In genomic region chr2:159725158-159726076, GRCm38 (mm10) we compare ENCODE assay signal across 21 mouse cellular contexts.
DNase-seq lines count a peak whose midpoint lies in the region; ATAC-seq and TF ChIP-seq lines count a peak whose summit lies in the region.
"Had no signal": no experiment of that assay in that cellular context is flagged by ENCODE, and none has a peak within 500 bp of the region (broad histone marks: within the 10 kb centered on the region; RNA-seq: fewer than 3 reads in every experiment).

No protein-coding gene starts in this region.

- WGBS in hindbrain, embryonic 10.5 days = 37% methylated on average over 7 of the region's 7 CpGs
- 47% methylated on average over 7 of the region's 7 CpGs for WGBS in hindbrain, embryonic 16.5 days
- 45% methylated on average over 7 of the region's 7 CpGs for WGBS in liver, postnatal 0 days (ENCODE audit: insufficient replicate concordance)
- 50% methylated on average over 7 of the region's 7 CpGs for WGBS in liver, embryonic 12.5 days (ENCODE audit: insufficient replicate concordance)
- WGBS in limb, embryonic 13.5 days = 44% methylated on average over 7 of the region's 7 CpGs
- WGBS in midbrain, postnatal 0 days = 42% methylated on average over 7 of the region's 7 CpGs

- 0 out of 2 replicates have a peak, but pooled peaks cover 4% of the 10 kb centered on the region for H3K4me1 ChIP-seq in hindbrain, embryonic 10.5 days (replicated peaks)
- H3K4me1 ChIP-seq in hindbrain, embryonic 16.5 days (ENCODE audit: control insufficient read depth, insufficient read depth, low read depth, low read length) = no peaks in the 10 kb centered on the region
- no peaks in the 10 kb centered on the region for H3K4me1 ChIP-seq in liver, postnatal 0 days (ENCODE audit: insufficient read depth)
- no peaks in the 10 kb centered on the region for H3K4me1 ChIP-seq in liver, embryonic 12.5 days
- peaks cover 5% of the 10 kb centered on the region for H3K4me1 ChIP-seq in limb, embryonic 13.5 days
- no peaks in the 10 kb centered on the region for H3K4me1 ChIP-seq in midbrain, postnatal 0 days (ENCODE audit: insufficient read depth, low read length)
- H3K4me1 ChIP-seq: megakaryocyte, embryonic 14.5 days; neural tube, embryonic 12.5 days had no signal

- H3K4me3 ChIP-seq in hindbrain, embryonic 10.5 days = no peak overlapping the region
- no peak overlapping the region for H3K4me3 ChIP-seq in hindbrain, embryonic 16.5 days (ENCODE audit: low read length)
- H3K4me3 ChIP-seq in liver, postnatal 0 days (ENCODE audit: low read depth, low read length) = no peak overlapping the region
- H3K4me3 ChIP-seq in liver, embryonic 12.5 days = no peak overlapping the region
- no peak overlapping the region for H3K4me3 ChIP-seq in limb, embryonic 13.5 days
- H3K4me3 ChIP-seq in midbrain, postnatal 0 days (ENCODE audit: low read depth, low read length) = no peak overlapping the region
- H3K4me3 ChIP-seq: embryonic facial prominence, embryonic 12.5 days; forebrain, embryonic 10.5 days; megakaryocyte, embryonic 14.5 days; neural tube, embryonic 12.5 days had no signal

- H3K27me3 ChIP-seq in hindbrain, embryonic 10.5 days (ENCODE audit: insufficient read depth, poor library complexity, severe bottlenecking) = no peaks in the 10 kb centered on the region
- no peaks in the 10 kb centered on the region for H3K27me3 ChIP-seq in hindbrain, embryonic 16.5 days (replicated peaks; ENCODE audit: control insufficient read depth, insufficient read depth, low read length)
- H3K27me3 ChIP-seq in liver, postnatal 0 days (ENCODE audit: insufficient read depth, low read length) = no peaks in the 10 kb centered on the region
- H3K27me3 ChIP-seq in liver, embryonic 12.5 days (replicated peaks) = no peaks in the 10 kb centered on the region
- H3K27me3 ChIP-seq in limb, embryonic 13.5 days = no peaks in the 10 kb centered on the region
- H3K27me3 ChIP-seq in midbrain, postnatal 0 days (ENCODE audit: insufficient read depth, low read length) = no peaks in the 10 kb centered on the region
- H3K27me3 ChIP-seq: embryonic facial prominence, embryonic 12.5 days; megakaryocyte, embryonic 14.5 days; neural tube, embryonic 12.5 days had no signal

- H3K4me2 ChIP-seq in hindbrain, embryonic 16.5 days (ENCODE audit: low read length) = no peak overlapping the region
- 0 out of 2 replicates have a peak overlapping the region, but pooled peaks have one; percentile 1 for H3K4me2 ChIP-seq in liver, postnatal 0 days (ENCODE audit: low read depth, low read length)
- no peak overlapping the region for H3K4me2 ChIP-seq in liver, embryonic 12.5 days
- H3K4me2 ChIP-seq in limb, embryonic 13.5 days (replicated peaks) = 0 out of 2 replicates have a peak overlapping the region, but pooled peaks have one; percentile 9
- H3K4me2 ChIP-seq in midbrain, postnatal 0 days (ENCODE audit: low read depth, low read length, poor library complexity, severe bottlenecking) = no peak overlapping the region
- H3K4me2 ChIP-seq: embryonic facial prominence, embryonic 12.5 days; neural tube, embryonic 12.5 days had no signal

- DNase-seq in hindbrain, embryonic 10.5 days (ENCODE audit: low spot score) = peak; percentile 33
- no peak for DNase-seq in liver, postnatal 0 days
- DNase-seq in layer of hippocampus, postnatal 10 days (ENCODE audit: low spot score in 2 of 2) = no peak
- DNase-seq in spleen, adult 12 weeks (ENCODE audit: low spot score) = no peak
- DNase-seq in midbrain, postnatal 0 days (ENCODE audit: low spot score) = no peak
- DNase-seq: adrenal gland, adult 2 months; cerebellum, postnatal 10 days; heart, postnatal 4 days; kidney, postnatal 4 days; spleen, adult 18-20 months; thymus, postnatal 14 days had no signal

- H3K9ac ChIP-seq in hindbrain, embryonic 16.5 days (ENCODE audit: low read depth, low read length) = no peak overlapping the region
- no peak overlapping the region for H3K9ac ChIP-seq in liver, postnatal 0 days (replicated peaks)
- H3K9ac ChIP-seq in liver, embryonic 12.5 days = no peak overlapping the region
- no peak overlapping the region for H3K9ac ChIP-seq in limb, embryonic 13.5 days
- H3K9ac ChIP-seq in midbrain, postnatal 0 days (replicated peaks; ENCODE audit: low read length, poor library complexity, severe bottlenecking) = no peak overlapping the region
- H3K9ac ChIP-seq: embryonic facial prominence, embryonic 12.5 days; liver, embryonic 14.5 days; neural tube, embryonic 12.5 days had no signal

- H3K27ac ChIP-seq in hindbrain, embryonic 10.5 days = no peak overlapping the region
- no peak overlapping the region for H3K27ac ChIP-seq in hindbrain, embryonic 16.5 days (ENCODE audit: low read depth, low read length)
- H3K27ac ChIP-seq in liver, postnatal 0 days (ENCODE audit: low read depth) = no peak overlapping the region
- H3K27ac ChIP-seq in liver, embryonic 12.5 days = no peak overlapping the region
- H3K27ac ChIP-seq in limb, embryonic 13.5 days = no peak overlapping the region
- no peak overlapping the region for H3K27ac ChIP-seq in midbrain, postnatal 0 days (ENCODE audit: low read depth, low read length)
- H3K27ac ChIP-seq: embryonic facial prominence, embryonic 12.5 days; forebrain, embryonic 10.5 days; liver, embryonic 14.5 days; neural tube, embryonic 12.5 days had no signal

- ATAC-seq in hindbrain, embryonic 16.5 days = no peak
- ATAC-seq in liver, postnatal 0 days = peak; percentile 51; the same call in 1 of the 2 replicates
- ATAC-seq in liver, embryonic 12.5 days = no peak
- peak; percentile 51; the same call in 1 of the 2 replicates for ATAC-seq in limb, embryonic 13.5 days (ENCODE audit: low FRiP score, low read depth)
- no peak for ATAC-seq in midbrain, postnatal 0 days (ENCODE audit: low FRiP score)
- ATAC-seq: lung, postnatal 0 days; midbrain, embryonic 16.5 days had no signal

- no peaks in the 10 kb centered on the region for H3K9me3 ChIP-seq in hindbrain, embryonic 10.5 days
- no peaks in the 10 kb centered on the region; the same call in 1 of the 2 replicates for H3K9me3 ChIP-seq in hindbrain, embryonic 16.5 days (ENCODE audit: control insufficient read depth, low read length)
- no peaks in the 10 kb centered on the region for H3K9me3 ChIP-seq in liver, postnatal 0 days (ENCODE audit: low read length)
- H3K9me3 ChIP-seq in liver, embryonic 12.5 days (replicated peaks) = no peaks in the 10 kb centered on the region
- no peaks in the 10 kb centered on the region for H3K9me3 ChIP-seq in limb, embryonic 13.5 days
- H3K9me3 ChIP-seq in midbrain, postnatal 0 days (ENCODE audit: low read length) = no peaks in the 10 kb centered on the region
- H3K9me3 ChIP-seq: embryonic facial prominence, embryonic 12.5 days; neural tube, embryonic 12.5 days had no signal

- no peak for TF ChIP-seq CTCF in liver, postnatal 0 days (IDR thresholded peaks at IDR 0.05; ENCODE audit: low read depth)
- no peak for TF ChIP-seq CTCF in midbrain, postnatal 0 days (IDR thresholded peaks at IDR 0.05)

- no peaks in the 10 kb centered on the region for H3K36me3 ChIP-seq in hindbrain, embryonic 10.5 days
- no peaks in the 10 kb centered on the region for H3K36me3 ChIP-seq in hindbrain, embryonic 16.5 days (ENCODE audit: control insufficient read depth, insufficient read depth, low read length)
- H3K36me3 ChIP-seq in liver, postnatal 0 days (replicated peaks; ENCODE audit: insufficient read depth, low read length) = no peaks in the 10 kb centered on the region
- no peaks in the 10 kb centered on the region for H3K36me3 ChIP-seq in liver, embryonic 12.5 days
- no peaks in the 10 kb centered on the region for H3K36me3 ChIP-seq in limb, embryonic 13.5 days
- H3K36me3 ChIP-seq in midbrain, postnatal 0 days (ENCODE audit: insufficient read depth, low read length) = no peaks in the 10 kb centered on the region
- H3K36me3 ChIP-seq: embryonic facial prominence, embryonic 12.5 days; forebrain, embryonic 10.5 days; neural tube, embryonic 12.5 days had no signal

- TF ChIP-seq EP300 in liver, postnatal 0 days (IDR thresholded peaks at IDR 0.05; ENCODE audit: low read depth) = no peak

Comparison
In these comparisons a context has a peak if more than half of its experiments do, and no peak if none do; other contexts are left out.
1. ATAC-seq: peak in liver, postnatal 0 days (single experiment) and limb, embryonic 13.5 days (single experiment); none in hindbrain, embryonic 16.5 days (single experiment), liver, embryonic 12.5 days (single experiment) and midbrain, postnatal 0 days (single experiment).
2. H3K4me2 ChIP-seq: peak in liver, postnatal 0 days (single experiment) and limb, embryonic 13.5 days (single experiment); none in hindbrain, embryonic 16.5 days (single experiment), liver, embryonic 12.5 days (single experiment) and midbrain, postnatal 0 days (single experiment).